Mouse (Mus musculus) stomach, postnatal 0 days (tissue): ENCODE measurements around the gene Slc25a3. TPM values are rescaled to one million over a fixed set of nuclear protein-coding genes. Genes with fewer than 3 reads are reported as not detected.

Experiments
- ATAC-seq: fragments of 200-750 bp; cut with Nextera tagmentation; 2 replicates; pipeline ENCODE4 v1.8.0; 2017; ENCODE audit not compliant: low FRiP score, low TSS enrichment
- DNase-seq: peaks from one replicate; pipeline ENCODE4 v3.0.0-alpha.2; 2016; ENCODE audit warnings: low spot score
- H3K27ac ChIP-seq: fragments of 300-500 bp; sonication (generic); replicated peaks from 2 replicates; pipeline ENCODE4 v1.5.1; 2014; ENCODE audit warnings: mild to moderate bottlenecking, control low read depth
- H3K27me3 ChIP-seq: fragments of 300-500 bp; sonication (generic); 2 replicates; pipeline ENCODE4 v1.6.1; 2014; ENCODE audit warnings: low read length; ENCODE audit not compliant: control insufficient read depth, insufficient read depth
- H3K36me3 ChIP-seq: fragments of 300-500 bp; sonication (generic); 2 replicates; pipeline ENCODE4 v1.6.1; 2014; ENCODE audit warnings: low read length, mixed read lengths; ENCODE audit not compliant: control insufficient read depth, insufficient read depth
- H3K4me1 ChIP-seq: fragments of 300-500 bp; sonication (generic); replicated peaks from 2 replicates; pipeline ENCODE4 v1.6.1; 2014; ENCODE audit warnings: antibody characterized with exemption; ENCODE audit not compliant: control insufficient read depth, insufficient read depth
- H3K4me2 ChIP-seq: fragments of 300-500 bp; sonication (generic); replicated peaks from 2 replicates; pipeline ENCODE4 v1.6.1; 2014; ENCODE audit warnings: low read depth, mild to moderate bottlenecking, control low read depth, moderate library complexity
- H3K4me3 ChIP-seq: fragments of 300-500 bp; sonication (generic); 2 replicates; pipeline ENCODE4 v1.5.1; 2014; ENCODE audit warnings: low read depth, low read length, control low read depth
- H3K9ac ChIP-seq: fragments of 300-500 bp; sonication (generic); 2 replicates; pipeline ENCODE4 v1.6.1; 2014; ENCODE audit warnings: mild to moderate bottlenecking, low read length, control low read depth, mixed read lengths
- H3K9me3 ChIP-seq: fragments of 300-500 bp; sonication (generic); 2 replicates; pipeline ENCODE4 v1.6.1; 2016; ENCODE audit warnings: low read length; ENCODE audit not compliant: control insufficient read depth
- CTCF ChIP-seq: IDR thresholded peaks from 2 replicates; pipeline ENCODE4 v1.5.1; 2016; ENCODE audit warnings: antibody characterized with exemption, low read depth, mild to moderate bottlenecking, moderate library complexity
- EP300 ChIP-seq: optimal IDR thresholded peaks from 2 replicates; pipeline ENCODE3; 2016; ENCODE audit warnings: antibody characterized with exemption
- WGBS: fragments of 180-500 bp; shearing (Covaris S2); extraction: QIAGEN DNeasy Blood & Tissue Kit; methylation state at CpG from one replicate; pipeline ENCODE4 v1.1.7; 2014; 5-methylcytosine and 5-hydroxymethylcytosine counted together
- polyA plus RNA-seq: library from polyadenylated mRNA; unstranded; fragments of >200 nt; fragmentation: Nextera tagmentation; extraction: Ambion mirVana; gene quantifications from 2 replicates; pipeline ENCODE4 v1.2.1, GENCODE M21; 2015

Slc25a3 gene
- polyA plus RNA-seq, 1 experiment from 2014 or later: 523 TPM

DNA sequence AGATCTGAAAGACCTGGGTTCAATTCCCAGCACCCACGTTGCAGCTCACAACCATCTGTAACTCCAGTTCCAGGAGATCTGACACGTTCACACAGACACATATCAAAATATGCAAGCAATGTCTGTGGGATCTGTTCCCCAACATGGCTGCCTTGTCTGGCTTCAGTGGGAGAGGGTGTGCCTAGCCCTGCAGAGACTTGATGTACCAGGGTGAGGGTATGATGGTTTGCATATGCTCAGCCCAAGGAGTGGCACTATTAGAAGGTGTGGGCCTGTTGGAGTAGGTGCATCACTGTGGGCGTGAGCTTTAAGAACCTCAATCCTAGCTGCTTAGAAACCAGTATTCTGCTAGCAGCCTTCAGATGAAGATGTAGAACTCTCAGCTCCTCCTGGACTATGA lies 17.9 kb downstream of the Slc25a3 start:
- H3K36me3 ChIP-seq: peaks cover 3% of the 10 kb centered on the region; the same call in 1 of the 2 replicates
- WGBS: 81% methylated on average over 3 of the region's 3 CpGs
- H3K27ac ChIP-seq: no peak overlapping the region
- no peaks in the 10 kb centered on the region for H3K27me3 ChIP-seq
- TF ChIP-seq CTCF: no peak
- no peak for TF ChIP-seq EP300
- H3K9ac ChIP-seq: no peak overlapping the region
- no peak for ATAC-seq
- DNase-seq: no peak
- no peaks in the 10 kb centered on the region for H3K4me1 ChIP-seq
- H3K4me2 ChIP-seq: no peak overlapping the region
- no peaks in the 10 kb centered on the region for H3K9me3 ChIP-seq
- H3K4me3 ChIP-seq: no peak overlapping the region

GRCm38 (mm10) chr10:91102799-91103590 lies 20.9 kb downstream of the Slc25a3 start:
- WGBS: 93% methylated on average over 14 of the region's 14 CpGs
- no peak for DNase-seq
- no peaks in the 10 kb centered on the region for H3K9me3 ChIP-seq
- H3K36me3 ChIP-seq: peaks cover 3% of the 10 kb centered on the region; the same call in 1 of the 2 replicates
- no peak overlapping the region for H3K9ac ChIP-seq
- no peak for TF ChIP-seq EP300
- TF ChIP-seq CTCF: no peak
- no peak for ATAC-seq
- H3K4me2 ChIP-seq: no peak overlapping the region
- H3K4me1 ChIP-seq: no peaks in the 10 kb centered on the region
- no peaks in the 10 kb centered on the region for H3K27me3 ChIP-seq
- no peak overlapping the region for H3K4me3 ChIP-seq
- no peak overlapping the region for H3K27ac ChIP-seq

DNA sequence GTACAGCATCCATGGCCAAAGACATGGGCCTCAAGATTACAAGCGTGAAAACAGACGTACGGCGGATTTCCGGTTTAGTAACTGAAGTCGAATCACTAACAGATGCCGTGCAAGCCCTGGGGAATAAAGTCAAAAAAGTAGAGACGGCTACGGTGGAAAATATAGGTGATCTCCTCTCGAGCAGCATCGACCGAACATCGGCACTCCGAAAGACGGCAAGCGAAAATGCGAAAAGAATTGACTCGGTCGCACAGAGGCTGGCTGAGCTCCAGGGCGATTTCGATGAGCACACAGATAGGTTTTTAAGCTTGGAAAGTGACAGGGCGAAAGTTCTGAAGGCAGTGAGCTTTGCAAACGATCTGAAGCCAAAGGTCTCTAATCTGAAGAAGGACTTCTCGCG lies 21.9 kb downstream of the Slc25a3 start:
- WGBS: 94% methylated on average over 25 of the region's 25 CpGs
- peaks cover 3% of the 10 kb centered on the region; the same call in 1 of the 2 replicates for H3K36me3 ChIP-seq

DNA sequence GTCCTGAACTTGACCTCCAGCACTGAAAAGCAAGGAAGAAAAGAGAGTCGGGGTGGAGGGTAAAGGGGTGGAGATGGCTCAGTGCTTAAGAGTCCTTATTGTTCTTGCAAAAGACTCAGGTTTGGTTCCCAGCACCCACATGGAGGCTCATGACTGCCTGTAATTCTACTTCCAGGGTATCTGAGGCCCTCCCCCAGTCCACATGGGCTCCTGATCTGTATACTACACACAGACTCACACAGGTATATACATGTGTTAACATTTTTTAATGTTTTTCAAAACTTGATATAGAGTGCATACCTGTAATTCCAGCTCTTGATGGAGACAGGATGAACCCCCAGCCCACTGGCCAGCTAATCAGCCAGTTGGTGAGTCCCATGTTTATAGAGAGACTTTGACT lies 23.8 kb downstream of the Slc25a3 start:
- DNase-seq: no peak
- no peak overlapping the region for H3K4me3 ChIP-seq
- no peak for ATAC-seq
- WGBS: 88% methylated on average over 1 of the region's 1 CpGs
- H3K27me3 ChIP-seq: no peaks in the 10 kb centered on the region
- H3K36me3 ChIP-seq: peaks cover 3% of the 10 kb centered on the region; the same call in 1 of the 2 replicates
- no peak overlapping the region for H3K4me2 ChIP-seq
- TF ChIP-seq EP300 (no peak), CTCF (no peak)
- no peaks in the 10 kb centered on the region for H3K9me3 ChIP-seq
- no peaks in the 10 kb centered on the region for H3K4me1 ChIP-seq
- H3K9ac ChIP-seq: no peak overlapping the region
- H3K27ac ChIP-seq: no peak overlapping the region

More for the DNA sequence above, 21.9 kb downstream of the Slc25a3 start:
- H3K4me3 ChIP-seq: no peak overlapping the region
- ATAC-seq (no peak), DNase-seq (no peak)
- H3K4me1 ChIP-seq: no peaks in the 10 kb centered on the region
- no peaks in the 10 kb centered on the region for H3K27me3 ChIP-seq
- H3K9me3 ChIP-seq: no peaks in the 10 kb centered on the region
- H3K27ac ChIP-seq: no peak overlapping the region
- H3K4me2 ChIP-seq: no peak overlapping the region
- H3K9ac ChIP-seq: no peak overlapping the region
- TF ChIP-seq CTCF: no peak
- TF ChIP-seq EP300: no peak

DNA sequence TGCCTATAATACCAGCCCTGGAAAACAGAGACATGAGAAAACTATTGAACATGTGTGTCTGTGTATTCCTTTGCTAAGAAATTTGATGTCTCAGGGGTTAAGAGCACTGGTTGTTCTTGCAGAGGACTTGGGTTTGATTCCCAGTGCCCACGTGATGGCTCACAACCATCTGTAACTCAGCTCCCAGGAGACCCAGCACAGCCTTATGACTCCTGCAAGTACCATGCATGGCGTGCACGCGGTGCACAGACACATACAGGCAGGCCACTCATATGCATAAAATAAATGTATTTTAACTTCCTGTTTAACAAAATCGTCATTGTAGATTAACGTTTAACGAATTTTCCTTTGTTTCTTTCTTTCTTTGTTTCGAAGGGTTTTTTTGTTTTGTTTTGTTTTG lies 25.8 kb downstream of the Slc25a3 start:
- DNase-seq (no peak), ATAC-seq (no peak)
- Histone ChIP-seq H3K4me1 (no peaks in the 10 kb centered on the region), H3K27ac (no peak overlapping the region), H3K9me3 (no peaks in the 10 kb centered on the region), H3K9ac (no peak overlapping the region), H3K4me3 (no peak overlapping the region), H3K4me2 (no peak overlapping the region), H3K36me3 (peaks cover 3% of the 10 kb centered on the region; the same call in 1 of the 2 replicates), H3K27me3 (no peaks in the 10 kb centered on the region)
- 86% methylated on average over 8 of the region's 8 CpGs for WGBS
- TF ChIP-seq EP300: no peak
- TF ChIP-seq CTCF: no peak
